Mouse (Mus musculus) brain, embryonic 18.5 days (tissue): ENCODE measurements around the gene Ispd.
A peak's percentile ranks its signal among the peaks of the same experiment; 100 is the strongest.
"Not testable (repeated sequence)": the region's sequence is repeated elsewhere in the genome, so short reads cannot be mapped to it uniquely, and the experiment has no call there.

Source experiments
- DNase-seq: peaks from one replicate; pipeline ENCODE4 v3.0.0-alpha.2; 2012; ENCODE audit warnings: low read depth, low spot score

Ispd gene

GRCm38 (mm10) chr12:36381441-36382340 lies at the start of gene Ispd, which contains the start of gene D630036H23Rik:
Ispd (plus strand) TSS chr12:36381450.
D630036H23Rik (minus strand) TSS chr12:36382181.
- peak; percentile 57 for DNase-seq

DNA sequence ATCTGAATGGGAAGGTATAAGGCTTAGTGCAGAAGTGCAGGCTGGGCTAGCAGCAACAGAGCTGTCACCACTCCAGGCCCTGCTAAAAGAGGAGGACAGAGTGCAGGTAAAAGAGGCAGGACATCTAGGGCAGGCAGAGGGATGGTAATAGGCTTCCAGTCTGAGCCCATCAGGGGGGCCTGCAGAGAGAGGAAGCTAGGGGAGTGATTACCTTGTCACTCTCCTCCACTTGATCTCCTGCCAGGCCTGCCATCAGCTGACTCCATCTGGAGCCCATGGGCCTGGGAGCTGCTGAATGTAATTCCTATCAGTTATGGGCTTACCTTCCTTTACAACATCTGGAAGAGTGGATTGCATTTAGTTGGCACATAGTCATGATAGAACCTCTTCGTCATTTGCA lies 48.6 kb upstream of the Ispd start:
- DNase-seq = no peak

DNA sequence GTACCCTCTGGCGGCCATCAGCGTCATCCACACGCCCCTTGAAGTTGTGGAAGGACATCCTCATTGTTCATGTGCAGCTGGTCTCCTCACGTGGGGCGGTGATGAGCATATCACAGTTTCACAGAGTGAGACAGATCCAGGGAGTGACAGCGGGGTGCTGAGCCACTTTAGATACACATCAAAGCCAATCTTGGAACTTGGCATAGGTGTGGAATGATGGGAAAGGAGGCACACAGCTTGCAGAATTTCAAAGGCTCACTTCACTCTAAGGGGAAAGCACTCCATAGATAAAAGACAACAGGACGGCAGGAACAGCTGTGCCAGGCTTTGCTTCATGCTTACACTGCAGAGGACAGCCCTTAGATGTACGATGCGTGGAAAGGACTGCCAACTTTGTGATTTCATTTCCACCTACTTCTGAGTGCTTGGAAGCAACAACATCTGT lies 47.4 kb upstream of the Ispd start:
- DNase-seq = no peak

DNA sequence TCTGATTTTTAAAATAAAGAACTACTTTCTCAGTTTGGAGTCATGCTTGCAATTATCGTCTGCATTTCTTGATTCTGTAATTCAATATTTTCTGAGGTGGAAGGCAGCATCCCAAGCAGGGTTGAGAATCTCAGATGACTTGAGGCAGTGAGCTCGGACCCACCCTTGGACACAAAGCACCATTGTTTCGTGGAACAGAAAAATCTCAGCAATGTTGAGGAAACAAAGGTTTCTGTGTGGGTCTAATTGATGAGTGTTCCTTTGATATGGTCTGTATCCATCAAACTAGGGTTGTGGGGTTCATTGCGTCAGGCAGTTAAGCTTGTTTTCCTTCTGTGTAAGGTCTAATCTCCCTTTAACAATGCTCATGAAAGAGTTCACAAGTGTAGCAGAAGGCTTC lies 37.1 kb upstream of the Ispd start:
- DNase-seq = no peak

- DNase-seq = no peak
Measured at GRCm38 (mm10) chr12:36360064-36360463, 21.2 kb upstream of the Ispd start.

DNA sequence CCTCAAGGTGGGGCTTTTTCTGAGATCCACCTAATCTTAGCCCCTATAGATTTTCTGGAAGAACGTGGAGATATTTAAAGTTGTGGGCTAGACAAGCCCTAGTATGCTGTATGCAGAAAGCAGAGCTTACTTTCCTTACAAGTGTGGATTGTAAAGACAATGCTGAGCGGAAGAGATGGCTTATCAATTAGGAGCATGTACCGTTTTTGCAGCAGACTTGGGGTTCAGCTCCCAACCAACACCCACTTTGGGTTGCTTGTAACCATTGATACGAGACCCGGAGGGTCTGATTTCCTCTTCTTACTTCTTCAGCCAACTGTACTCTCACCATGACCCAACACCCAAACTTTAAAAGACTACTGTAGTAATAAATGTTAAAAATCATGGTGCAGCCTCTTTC lies 20.6 kb upstream of the Ispd start:
- DNase-seq = no peak

DNA sequence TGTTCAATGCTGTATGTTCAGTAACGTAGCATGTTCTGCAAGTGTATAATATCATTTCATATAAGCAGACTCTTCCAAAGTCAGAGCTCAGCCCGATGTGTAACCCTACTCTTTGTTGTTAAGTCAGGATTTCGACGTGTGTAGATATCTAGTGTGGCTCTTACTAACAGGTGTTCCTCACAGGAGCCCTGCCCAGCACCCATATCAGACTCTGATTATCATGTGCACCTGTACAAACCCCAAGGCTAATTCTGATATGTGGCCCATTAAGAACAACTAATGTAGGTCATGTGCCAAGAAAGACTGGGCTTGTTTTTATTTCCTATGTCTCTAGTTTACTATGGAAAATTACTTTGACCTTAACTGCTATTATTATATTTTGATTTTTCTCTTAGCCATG lies 17.2 kb upstream of the Ispd start:
- DNase-seq = no peak

DNA sequence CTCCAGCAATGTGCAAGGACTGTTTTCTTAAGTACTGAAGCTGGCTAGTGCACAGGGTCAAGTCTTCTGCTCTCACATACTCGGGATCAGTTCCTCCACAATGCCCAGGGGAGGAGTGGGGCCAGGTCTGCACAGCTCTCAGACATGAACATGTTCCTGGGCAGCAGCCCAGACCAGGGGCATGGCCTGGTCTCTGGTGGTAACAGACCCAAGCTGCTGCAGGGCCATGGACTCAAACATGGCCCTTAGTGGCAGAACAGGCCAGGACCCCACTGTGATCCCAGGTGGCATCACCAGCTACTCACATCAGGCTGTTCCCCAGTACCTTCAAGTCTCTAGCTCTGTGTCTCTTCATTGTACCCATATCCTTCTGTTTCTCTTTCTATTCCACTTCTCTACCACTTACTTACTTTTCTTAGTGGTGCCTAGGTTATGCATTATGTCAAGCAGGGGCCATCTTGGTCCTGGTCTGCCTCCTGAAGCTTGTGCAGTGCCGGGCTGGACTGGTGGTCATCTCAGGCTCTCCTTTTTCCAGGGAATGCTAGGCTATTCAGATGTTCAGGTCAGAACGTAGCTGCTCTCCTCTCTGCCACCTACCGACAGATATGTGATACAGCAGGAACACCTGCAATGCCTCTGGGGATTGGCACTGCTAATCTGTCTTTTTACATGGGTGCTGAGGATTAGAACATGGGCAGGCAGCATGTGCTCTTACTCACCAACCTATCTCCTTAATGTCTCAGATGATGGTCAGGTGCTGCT lies 7.8 kb upstream of the Ispd start:
- DNase-seq = no peak

- not testable (repeated sequence) for DNase-seq
Measured at GRCm38 (mm10) chr12:36376391-36376790, 4.9 kb upstream of the Ispd start.

DNA sequence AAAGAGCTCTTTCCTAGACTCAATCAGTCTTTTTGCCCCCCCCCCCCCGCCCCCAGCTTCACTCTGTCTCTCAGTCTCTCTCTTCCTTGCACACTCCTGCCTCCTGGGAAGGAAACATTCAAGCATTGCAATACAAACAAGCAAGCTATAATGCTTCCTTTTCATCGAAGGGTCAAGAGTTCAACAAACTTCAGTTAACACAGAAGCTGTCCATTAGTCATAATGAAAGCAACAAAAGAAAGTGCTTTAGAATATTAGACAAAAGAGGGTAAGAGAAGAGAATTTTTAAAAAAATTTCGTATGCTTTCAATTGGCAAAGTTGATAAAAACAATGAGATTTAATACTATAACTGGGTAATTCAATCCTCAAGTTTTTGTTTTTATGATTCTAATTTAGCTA lies 996 bp upstream of the Ispd start:
- DNase-seq = no peak

- DNase-seq = no peak
Measured at GRCm38 (mm10) chr12:36380806-36381205, 444 bp upstream of the Ispd start.

GRCm38 (mm10) chr12:36385386-36385785 lies 4.1 kb downstream of the Ispd start:
- DNase-seq = no peak

DNA sequence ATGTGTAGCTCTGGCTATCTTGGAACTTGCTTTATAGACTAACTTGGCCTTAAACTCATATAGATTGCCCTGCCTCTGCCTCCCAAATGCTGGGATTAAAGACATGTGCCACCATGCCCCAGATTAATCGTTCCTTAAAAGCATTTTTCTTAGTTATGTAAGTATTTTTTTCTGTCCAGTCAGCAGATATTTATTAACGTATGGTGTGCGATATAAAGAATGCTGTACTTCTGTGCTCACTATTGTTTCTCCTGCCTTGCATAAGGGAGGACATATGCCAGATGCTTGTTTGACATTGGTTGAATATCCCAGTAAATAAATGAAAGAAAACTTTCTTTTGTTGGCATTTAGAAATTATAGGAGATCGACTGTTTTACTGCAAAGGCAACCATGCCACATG lies 5.7 kb downstream of the Ispd start:
- no peak for DNase-seq

GRCm38 (mm10) chr12:36395115-36395514 lies 13.9 kb downstream of the Ispd start:
- DNase-seq = peak; percentile 57

GRCm38 (mm10) chr12:36423677-36424076 lies 42.4 kb downstream of the Ispd start:
- DNase-seq = no peak

DNA sequence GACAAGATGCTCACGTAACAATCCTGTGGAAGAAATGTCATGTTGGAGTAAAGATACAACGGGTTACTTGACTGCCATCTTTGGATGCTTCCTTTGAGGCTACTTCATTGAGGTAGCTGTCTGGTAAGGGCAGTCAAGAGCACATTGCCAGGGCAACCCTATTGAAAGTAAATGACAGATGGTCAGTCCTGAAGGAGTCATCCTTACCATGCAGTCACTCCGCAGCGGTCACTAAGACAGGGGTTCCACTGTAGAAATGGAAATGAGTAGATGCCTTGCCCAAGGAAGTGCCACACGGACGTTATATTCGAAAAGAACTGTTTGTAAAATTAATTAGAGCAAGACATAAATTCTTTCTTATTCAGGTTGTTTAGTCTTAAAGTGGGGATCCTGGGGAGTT lies 44.0 kb downstream of the Ispd start:
- DNase-seq = no peak

DNA sequence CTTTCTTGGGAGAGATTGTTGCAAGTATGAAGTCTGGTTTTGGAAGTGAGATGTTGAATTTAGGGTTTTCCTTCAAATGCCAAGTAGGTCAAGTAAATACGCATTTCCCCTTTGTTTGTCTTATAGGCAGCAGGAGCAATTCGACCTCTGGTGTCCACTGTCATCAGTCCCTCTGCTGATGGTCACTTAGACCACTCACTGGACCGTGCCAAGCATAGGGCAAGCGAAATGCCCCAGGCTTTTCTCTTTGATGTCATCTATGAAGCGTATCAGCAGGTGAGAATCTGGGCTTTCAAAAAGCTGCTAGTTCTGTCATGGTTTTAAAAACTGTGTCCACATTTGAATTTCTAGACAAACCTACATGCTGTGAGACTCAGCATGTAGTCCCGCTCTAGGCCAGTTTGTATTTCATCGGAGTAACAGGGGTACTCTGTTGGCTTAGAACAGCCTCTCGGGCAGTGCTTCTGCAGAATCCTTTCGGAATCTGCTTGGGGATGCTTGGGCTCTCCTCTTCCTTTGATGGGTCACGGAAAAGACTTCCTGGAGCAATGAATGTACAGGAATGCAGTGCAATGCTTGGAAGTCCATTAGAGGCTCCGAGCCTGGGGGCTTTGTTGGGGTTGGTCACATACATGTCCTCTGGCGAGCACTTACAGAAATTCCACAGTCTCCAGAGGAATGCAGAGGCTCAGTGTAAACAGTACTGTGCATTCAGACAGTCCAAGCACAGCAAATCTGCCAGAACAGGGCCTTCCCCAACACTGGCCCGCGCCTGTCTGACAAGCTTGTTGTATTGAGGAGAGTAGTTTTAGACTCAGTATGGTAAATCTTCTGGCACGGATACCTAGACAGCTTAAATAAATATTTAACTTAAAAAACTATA lies 45.2 kb downstream of the Ispd start:
- DNase-seq = no peak

DNA sequence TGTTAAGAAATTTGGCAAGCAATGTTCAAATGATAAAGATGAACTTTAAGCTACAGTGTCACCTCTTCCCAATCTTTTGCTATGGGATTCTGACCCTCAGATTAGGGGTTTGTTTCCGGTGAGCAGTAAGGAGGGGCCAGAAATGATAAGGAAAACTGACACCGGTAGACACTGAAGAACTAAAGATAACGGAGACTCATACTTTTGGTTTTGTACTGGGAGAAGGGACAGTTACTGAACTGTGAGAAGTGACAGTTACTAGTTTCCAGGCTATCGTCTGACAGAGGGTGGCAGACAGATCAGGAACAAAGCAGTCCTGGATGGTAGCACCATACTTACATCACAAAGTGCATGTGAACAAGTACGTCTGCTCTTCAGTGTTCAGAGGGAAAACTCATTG lies 55.7 kb downstream of the Ispd start:
- DNase-seq = no peak

DNA sequence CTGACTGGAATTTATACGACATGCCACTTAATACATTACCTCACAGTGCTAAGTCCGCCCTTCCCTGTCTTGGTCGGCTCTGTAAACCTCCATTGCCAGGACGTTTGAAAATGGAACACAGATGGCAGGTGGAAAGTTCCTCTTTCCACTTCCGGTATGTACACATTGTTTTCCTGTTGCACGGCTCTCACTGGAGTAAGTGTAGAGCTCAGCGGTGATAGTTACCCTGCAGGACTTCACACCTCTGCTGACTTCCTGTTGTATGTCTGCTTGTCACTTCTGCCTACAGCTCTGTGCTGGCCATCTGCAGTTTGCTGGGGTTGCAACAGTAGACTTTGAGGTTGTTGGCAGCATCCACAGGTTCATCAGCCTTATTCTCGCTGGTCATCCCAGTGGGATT lies 58.1 kb downstream of the Ispd start:
- DNase-seq = no peak

DNA sequence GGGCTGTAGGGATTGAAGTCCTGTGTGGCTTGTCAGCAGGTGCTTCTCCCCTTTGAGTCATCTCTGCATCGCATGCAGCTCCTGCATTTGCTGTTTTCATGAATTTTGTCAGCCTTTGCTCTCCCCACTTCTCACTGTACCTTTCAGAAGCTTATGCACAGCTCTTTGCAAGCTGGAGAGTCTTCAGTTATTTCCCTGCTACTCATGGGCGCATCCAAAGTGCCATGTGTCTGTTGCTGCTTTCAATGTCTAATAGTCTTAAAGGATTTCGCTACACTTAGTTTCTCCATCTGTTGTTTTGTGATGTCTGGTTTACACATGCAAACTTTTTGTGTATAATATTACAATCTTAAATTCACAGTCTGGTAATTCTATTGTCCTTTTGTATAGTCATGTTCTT lies 74.8 kb downstream of the Ispd start:
- peak; percentile 2 for DNase-seq

DNA sequence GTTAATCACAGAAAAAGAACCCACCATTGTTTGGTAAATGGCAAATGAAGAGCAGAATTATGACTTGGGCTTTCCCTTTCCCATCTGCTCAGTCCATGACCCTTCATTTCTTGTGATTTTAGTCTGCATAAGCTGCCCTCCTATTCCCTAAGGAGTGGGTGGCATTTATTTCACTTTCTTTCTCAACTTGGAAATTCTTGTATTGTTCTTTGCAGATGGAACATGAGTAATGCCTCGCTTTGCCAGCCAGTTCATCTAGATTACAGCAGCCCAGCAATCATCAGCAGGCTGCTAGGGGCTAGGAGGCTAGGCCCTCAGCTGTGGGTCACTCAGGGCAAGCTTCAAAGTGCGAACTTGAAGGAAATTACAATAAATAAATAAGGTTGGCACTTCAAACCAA lies 76.5 kb downstream of the Ispd start:
- DNase-seq = no peak
